12 mouse cellular contexts compared by ENCODE assay signal in the genomic region with DNA sequence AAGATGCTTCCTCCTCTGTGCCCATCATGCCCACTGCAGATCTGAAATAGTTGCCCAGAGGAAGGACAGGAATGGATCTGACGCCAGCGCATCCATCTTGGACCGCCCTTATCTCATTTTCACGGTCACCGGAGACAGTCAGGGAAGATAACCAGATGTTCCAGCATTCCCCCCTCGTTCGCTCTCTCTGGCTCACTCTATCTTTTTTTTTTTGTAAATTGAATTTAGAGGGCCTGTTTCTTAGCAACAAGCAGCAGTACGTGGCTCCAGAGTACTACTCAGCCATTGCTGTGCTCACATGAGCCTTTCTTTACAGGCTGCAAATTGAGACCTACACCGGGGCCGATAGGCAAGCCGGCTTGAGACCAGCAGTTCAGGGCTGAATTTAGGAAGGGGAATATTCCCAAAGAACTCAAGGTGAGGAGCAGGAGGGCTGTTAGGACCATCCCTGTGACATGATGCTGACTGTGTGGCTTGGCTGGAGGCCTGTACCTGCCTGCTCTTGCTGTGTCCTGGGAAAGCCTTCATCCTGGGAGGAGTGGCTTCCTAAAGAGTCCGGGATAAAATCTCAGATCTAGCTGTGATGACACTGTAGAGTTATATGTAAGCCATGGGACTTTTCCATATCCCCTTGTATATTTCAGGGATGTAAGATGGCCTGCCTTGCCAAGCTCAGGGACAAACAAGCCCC.
DNase-seq lines count a peak whose midpoint lies in the region; ATAC-seq and TF ChIP-seq lines count a peak whose summit lies in the region.
"Had no signal": no experiment of that assay in that cellular context is flagged by ENCODE, and none has a peak within 500 bp of the region (broad histone marks: within the 10 kb centered on the region; RNA-seq: fewer than 3 reads in every experiment).

No protein-coding gene starts in this region.

- H3K27me3 ChIP-seq in forebrain, embryonic 10.5 days (ENCODE audit: poor library complexity, severe bottlenecking) = no peaks in the 10 kb centered on the region
- H3K27me3 ChIP-seq in forebrain, embryonic 11.5 days (ENCODE audit: control insufficient read depth, insufficient read depth, low read length) = no peaks in the 10 kb centered on the region
- H3K27me3 ChIP-seq in forebrain, postnatal 0 days (ENCODE audit: insufficient read depth, low read length) = no peaks in the 10 kb centered on the region
- H3K27me3 ChIP-seq in midbrain, embryonic 13.5 days = no peaks in the 10 kb centered on the region
- no peaks in the 10 kb centered on the region for H3K27me3 ChIP-seq in heart, adult 2 months (ENCODE audit: control insufficient read depth, insufficient read depth, low read length)

- 87% methylated on average over 12 of the region's 12 CpGs for WGBS in forebrain, embryonic 10.5 days
- 89% methylated on average over 12 of the region's 12 CpGs for WGBS in forebrain, embryonic 11.5 days
- 54% methylated on average over 12 of the region's 12 CpGs for WGBS in forebrain, postnatal 0 days
- 58% methylated on average over 12 of the region's 12 CpGs for whole genome bisulfite sequencing in midbrain, embryonic 13.5 days
- 56% methylated on average over 12 of the region's 12 CpGs for WGBS in heart, adult 2 months

- peak overlapping the region; percentile 31; the same call in 1 of the 2 replicates for H3K27ac ChIP-seq in forebrain, embryonic 10.5 days
- no peak overlapping the region for H3K27ac ChIP-seq in forebrain, embryonic 11.5 days (ENCODE audit: low read depth, low read length)
- H3K27ac ChIP-seq in forebrain, postnatal 0 days (ENCODE audit: low read depth, low read length) = peak overlapping the region; percentile 77
- H3K27ac ChIP-seq in midbrain, embryonic 13.5 days = peak overlapping the region; percentile 86
- no peak overlapping the region for H3K27ac ChIP-seq in heart, adult 2 months

- TF ChIP-seq CTCF in forebrain, postnatal 0 days (IDR thresholded peaks at IDR 0.05; ENCODE audit: low read depth) = no peak
- TF ChIP-seq CTCF in heart, adult 2 months (IDR thresholded peaks at IDR 0.05) = no peak

- no peak overlapping the region for H3K4me3 ChIP-seq in forebrain, embryonic 10.5 days
- H3K4me3 ChIP-seq in forebrain, embryonic 11.5 days (ENCODE audit: low read depth, low read length) = no peak overlapping the region
- H3K4me3 ChIP-seq in forebrain, postnatal 0 days (ENCODE audit: low read depth, low read length) = no peak overlapping the region
- H3K4me3 ChIP-seq in midbrain, embryonic 13.5 days (replicated peaks) = no peak overlapping the region
- H3K4me3 ChIP-seq in heart, adult 2 months = no peak overlapping the region
- H3K4me3 ChIP-seq: myocyte had no signal

- H3K4me2 ChIP-seq in forebrain, embryonic 11.5 days (ENCODE audit: low read depth, low read length, severe bottlenecking) = no peak overlapping the region
- no peak overlapping the region for H3K4me2 ChIP-seq in forebrain, postnatal 0 days (ENCODE audit: low read depth)
- H3K4me2 ChIP-seq in midbrain, embryonic 13.5 days (replicated peaks) = no peak overlapping the region

- no peak overlapping the region for H3K9ac ChIP-seq in forebrain, embryonic 11.5 days (ENCODE audit: low read length)
- no peak overlapping the region for H3K9ac ChIP-seq in forebrain, postnatal 0 days
- 0 out of 2 replicates have a peak overlapping the region, but pooled peaks have one; percentile 19 for H3K9ac ChIP-seq in midbrain, embryonic 13.5 days (replicated peaks)
- H3K9ac ChIP-seq in heart, adult 2 months (ENCODE audit: low read depth, low read length) = no peak overlapping the region

- no peaks in the 10 kb centered on the region for H3K9me3 ChIP-seq in forebrain, embryonic 10.5 days
- no peaks in the 10 kb centered on the region for H3K9me3 ChIP-seq in forebrain, embryonic 11.5 days (ENCODE audit: control insufficient read depth, low read length)
- H3K9me3 ChIP-seq in forebrain, postnatal 0 days (ENCODE audit: low read length) = no peaks in the 10 kb centered on the region
- no peaks in the 10 kb centered on the region for H3K9me3 ChIP-seq in midbrain, embryonic 13.5 days

- 0 out of 2 replicates have a peak, but pooled peaks cover 4% of the 10 kb centered on the region for H3K4me1 ChIP-seq in forebrain, embryonic 10.5 days
- 0 out of 2 replicates have a peak, but pooled peaks cover 2% of the 10 kb centered on the region for H3K4me1 ChIP-seq in forebrain, embryonic 11.5 days (replicated peaks; ENCODE audit: control insufficient read depth, insufficient read depth, low read length)
- H3K4me1 ChIP-seq in forebrain, postnatal 0 days (ENCODE audit: insufficient read depth) = peaks cover 4% of the 10 kb centered on the region
- peaks cover 19% of the 10 kb centered on the region for H3K4me1 ChIP-seq in midbrain, embryonic 13.5 days (replicated peaks)
- H3K4me1 ChIP-seq in heart, adult 2 months (ENCODE audit: control insufficient read depth, insufficient read depth, low read length) = no peaks in the 10 kb centered on the region

- no peaks in the 10 kb centered on the region for H3K79me2 ChIP-seq in heart, adult 2 months (replicated peaks; ENCODE audit: control insufficient read depth, insufficient read depth, low read length)

- no peak for ATAC-seq in forebrain, embryonic 11.5 days (replicated peaks; ENCODE audit: low FRiP score)
- peak; percentile 92 for ATAC-seq in forebrain, postnatal 0 days
- peak; percentile 67 for ATAC-seq in midbrain, embryonic 13.5 days
- ATAC-seq: Patski had no signal

- no peak for TF ChIP-seq EP300 in heart, adult 2 months (IDR thresholded peaks at IDR 0.05; ENCODE audit: insufficient read depth, low read depth, low read length)

- no peak for TF ChIP-seq POLR2A in heart, adult 2 months (IDR thresholded peaks at IDR 0.05; ENCODE audit: insufficient read depth, low read depth, low read length)

- no peak for DNase-seq in forebrain, embryonic 10.5 days (ENCODE audit: extremely low spot score, low spot score)
- DNase-seq in forebrain, embryonic 11.5 days (ENCODE audit: low spot score) = no peak
- DNase-seq in MN1 (ENCODE audit: low spot score) = peak; percentile 85
- peak; percentile 65 for DNase-seq in forebrain, postnatal 0 days
- no peak for DNase-seq in heart, adult 2 months
- DNase-seq in lung, postnatal 14 days = no peak
- no peak for DNase-seq in thymus, postnatal 14 days
- DNase-seq: cerebellum, adult 11-12 months; liver had no signal

- intact Hi-C loops in heart, adult 2 months (cut with DNase I) = no loop called here

- H3K36me3 ChIP-seq in forebrain, embryonic 10.5 days (replicated peaks) = no peaks in the 10 kb centered on the region
- H3K36me3 ChIP-seq in forebrain, embryonic 11.5 days (ENCODE audit: control insufficient read depth, insufficient read depth, low read length) = no peaks in the 10 kb centered on the region
- H3K36me3 ChIP-seq in forebrain, postnatal 0 days (ENCODE audit: insufficient read depth) = no peaks in the 10 kb centered on the region
- no peaks in the 10 kb centered on the region for H3K36me3 ChIP-seq in midbrain, embryonic 13.5 days
- no peaks in the 10 kb centered on the region for H3K36me3 ChIP-seq in heart, adult 2 months (ENCODE audit: control insufficient read depth, insufficient read depth, low read length)

Comparison
In these comparisons a context has a peak if more than half of its experiments do, and no peak if none do; other contexts are left out.
1. DNase-seq: peak in MN1 (single experiment) and forebrain, postnatal 0 days (single experiment); none in forebrain, embryonic 10.5 days (single experiment), forebrain, embryonic 11.5 days (single experiment), heart, adult 2 months (0 of 2), lung, postnatal 14 days (single experiment) and thymus, postnatal 14 days (single experiment).
2. H3K27ac ChIP-seq: peak in forebrain, embryonic 10.5 days (single experiment), forebrain, postnatal 0 days (single experiment) and midbrain, embryonic 13.5 days (single experiment); none in forebrain, embryonic 11.5 days (single experiment) and heart, adult 2 months (single experiment).